14 mouse cellular contexts compared by ENCODE assay signal in genomic region chr19:26478055-26478737, GRCm38 (mm10).
A peak's percentile ranks its signal among the peaks of the same experiment; 100 is the strongest.
DNase-seq lines count a peak whose midpoint lies in the region; ATAC-seq and TF ChIP-seq lines count a peak whose summit lies in the region.
"Had no signal": no experiment of that assay in that cellular context is flagged by ENCODE, and none has a peak within 500 bp of the region (broad histone marks: within the 10 kb centered on the region; RNA-seq: fewer than 3 reads in every experiment).

No protein-coding gene starts in this region.

- H3K9ac ChIP-seq in hindbrain, embryonic 12.5 days, result no peak overlapping the region
- H3K9ac ChIP-seq in midbrain, embryonic 14.5 days (replicated peaks; ENCODE audit: low read length), result no peak overlapping the region
- H3K9ac ChIP-seq: kidney, embryonic 15.5 days had no signal

- no peaks in the 10 kb centered on the region for H3K4me1 ChIP-seq in kidney, adult 2 months (ENCODE audit: control insufficient read depth, insufficient read depth, low read length)
- H3K4me1 ChIP-seq in hindbrain, embryonic 12.5 days, result peaks cover 10% of the 10 kb centered on the region
- H3K4me1 ChIP-seq in midbrain, embryonic 14.5 days (ENCODE audit: control insufficient read depth, insufficient read depth, low read length), result peaks cover 9% of the 10 kb centered on the region; the same call in 1 of the 2 replicates

- H3K4me2 ChIP-seq in hindbrain, embryonic 12.5 days (replicated peaks), result peak overlapping the region; percentile 21
- peak overlapping the region; percentile 37 for H3K4me2 ChIP-seq in midbrain, embryonic 14.5 days (ENCODE audit: low read length)
- H3K4me2 ChIP-seq: kidney, embryonic 15.5 days had no signal

- no peak for TF ChIP-seq CTCF in kidney, adult 2 months (conservative IDR thresholded peaks at IDR 0.05; ENCODE audit: insufficient read depth, insufficient read length, low read depth, low read length)

- 38% methylated on average over 16 of the region's 16 CpGs for WGBS in kidney, adult 2 months
- 31% methylated on average over 16 of the region's 16 CpGs for WGBS in hindbrain, embryonic 12.5 days
- WGBS in midbrain, embryonic 14.5 days, result 15% methylated on average over 16 of the region's 16 CpGs

- no peak for TF ChIP-seq POLR2A in kidney, adult 2 months (IDR thresholded peaks at IDR 0.05; ENCODE audit: low read depth, low read length)

- H3K36me3 ChIP-seq in kidney, adult 2 months (ENCODE audit: control insufficient read depth, insufficient read depth, low read length), result no peaks in the 10 kb centered on the region
- no peaks in the 10 kb centered on the region for H3K36me3 ChIP-seq in hindbrain, embryonic 12.5 days
- no peaks in the 10 kb centered on the region for H3K36me3 ChIP-seq in midbrain, embryonic 14.5 days (ENCODE audit: control insufficient read depth, insufficient read depth, low read length)
- H3K36me3 ChIP-seq: kidney, embryonic 15.5 days had no signal

- no peak overlapping the region for H3K27ac ChIP-seq in kidney, adult 2 months (ENCODE audit: insufficient read depth, low read depth, low read length)
- no peak overlapping the region for H3K27ac ChIP-seq in hindbrain, embryonic 12.5 days
- H3K27ac ChIP-seq in midbrain, embryonic 14.5 days (replicated peaks; ENCODE audit: low read depth, low read length), result no peak overlapping the region
- H3K27ac ChIP-seq: kidney, embryonic 15.5 days had no signal

- no peak overlapping the region for H3K4me3 ChIP-seq in kidney, adult 2 months (ENCODE audit: insufficient read depth, low read depth, low read length)
- H3K4me3 ChIP-seq in hindbrain, embryonic 12.5 days, result no peak overlapping the region
- H3K4me3 ChIP-seq in midbrain, embryonic 14.5 days (replicated peaks; ENCODE audit: low read depth, low read length), result no peak overlapping the region
- H3K4me3 ChIP-seq: kidney, embryonic 15.5 days had no signal

- peak; percentile 3 for DNase-seq in kidney, adult 2 months
- DNase-seq in kidney, adult 9 months, result no peak
- DNase-seq in midbrain, embryonic 14.5 days, result peak; percentile 53
- no peak for DNase-seq in gastrocnemius, postnatal 25 days
- no peak for DNase-seq in right cerebral cortex, postnatal 25 days
- no peak for DNase-seq in frontal cortex, postnatal 36 days (ENCODE audit: low spot score in 2 of 2)
- DNase-seq: adrenal gland, adult 2 months; cerebellum, adult 18-20 months; heart, adult 18-20 months; lung, postnatal 14 days; right cerebral cortex, postnatal 14 days had no signal

- no peaks in the 10 kb centered on the region for H3K9me3 ChIP-seq in hindbrain, embryonic 12.5 days (replicated peaks)
- H3K9me3 ChIP-seq in midbrain, embryonic 14.5 days (ENCODE audit: control insufficient read depth, low read length), result no peaks in the 10 kb centered on the region
- H3K9me3 ChIP-seq: kidney, embryonic 15.5 days had no signal

- H3K27me3 ChIP-seq in kidney, adult 2 months (replicated peaks; ENCODE audit: control insufficient read depth, insufficient read depth, low read length), result no peaks in the 10 kb centered on the region
- H3K27me3 ChIP-seq in hindbrain, embryonic 12.5 days, result 0 out of 2 replicates have a peak, but pooled peaks cover 2% of the 10 kb centered on the region
- H3K27me3 ChIP-seq in midbrain, embryonic 14.5 days (ENCODE audit: control insufficient read depth, insufficient read depth, low read length), result no peaks in the 10 kb centered on the region
- H3K27me3 ChIP-seq: kidney, embryonic 15.5 days had no signal

- no peak for ATAC-seq in hindbrain, embryonic 12.5 days (ENCODE audit: low FRiP score)
- ATAC-seq in midbrain, embryonic 14.5 days (ENCODE audit: low FRiP score, low TSS enrichment), result no peak
- ATAC-seq: inflammation-experienced regulatory T-cells, adult 6 months had no signal

Comparison
In these comparisons a context has a peak if more than half of its experiments do, and no peak if none do; other contexts are left out.
1. DNase-seq: peak in kidney, adult 2 months (single experiment) and midbrain, embryonic 14.5 days (single experiment); none in kidney, adult 9 months (single experiment), gastrocnemius, postnatal 25 days (single experiment), right cerebral cortex, postnatal 25 days (single experiment) and frontal cortex, postnatal 36 days (0 of 2).